Mouse (Mus musculus) embryo, embryonic 10 days (tissue): ENCODE measurements around the gene Entpd6.

ENCODE experiments used
- DNase-seq: peaks from one replicate; pipeline ENCODE4 v3.0.0-alpha.2; 2015; ENCODE audit warnings: low spot score

Entpd6 gene

GRCm38 (mm10) chr2:150787234-150787771, 38.5 kb downstream of the Entpd6 start:
- DNase-seq = peak; percentile 37

GRCm38 (mm10) chr2:150788768-150789550, 40.1 kb downstream of the Entpd6 start:
- no peak for DNase-seq

- DNase-seq = no peak
Measured at GRCm38 (mm10) chr2:150793320-150793719, 44.5 kb downstream of the Entpd6 start.

GRCm38 (mm10) chr2:150798084-150798483, 49.2 kb downstream of the Entpd6 start:
- no peak for DNase-seq

- DNase-seq = no peak
Measured at GRCm38 (mm10) chr2:150800616-150801015, 51.8 kb downstream of the Entpd6 start.

GRCm38 (mm10) chr2:150803035-150803434, 54.2 kb downstream of the Entpd6 start:
- DNase-seq = peak; percentile 49

GRCm38 (mm10) chr2:150808381-150808780, 59.5 kb downstream of the Entpd6 start:
- no peak for DNase-seq

GRCm38 (mm10) chr2:150808812-150809211, 60.0 kb downstream of the Entpd6 start:
- DNase-seq = no peak

GRCm38 (mm10) chr2:150810603-150811002, 61.8 kb downstream of the Entpd6 start:
- DNase-seq = no peak

- no peak for DNase-seq
Measured at GRCm38 (mm10) chr2:150812816-150813215, 64.0 kb downstream of the Entpd6 start.

GRCm38 (mm10) chr2:150816676-150817402, 68.0 kb downstream of the Entpd6 start:
- DNase-seq = no peak

GRCm38 (mm10) chr2:150818742-150819141, 69.9 kb downstream of the Entpd6 start:
- no peak for DNase-seq

GRCm38 (mm10) chr2:150820720-150821119, 71.9 kb downstream of the Entpd6 start:
- no peak for DNase-seq
